Mouse (Mus musculus): Measurements from ENCODE around the gene Cacna1f. TPM values are rescaled to one million over a fixed set of nuclear protein-coding genes. Genes with fewer than 3 reads are reported as not detected.

Gene Cacna1f
- total RNA-seq, 2 experiments from 2014 or later = 0.11 to 0.32 TPM

- intact Hi-C loops (cut with DNase I) = loop anchor here (2.0 kb wide), 1 partner anchor 28 kb away; the partner anchor contains the start of gene Syp
- DNase-seq (ENCODE audit: low spot score in 2 of 2) = peak; percentile 17 to 36
These were observed 3.8 kb downstream of the Cacna1f start for GRCm38 (mm10) chrX:7610536-7611258.

DNA sequence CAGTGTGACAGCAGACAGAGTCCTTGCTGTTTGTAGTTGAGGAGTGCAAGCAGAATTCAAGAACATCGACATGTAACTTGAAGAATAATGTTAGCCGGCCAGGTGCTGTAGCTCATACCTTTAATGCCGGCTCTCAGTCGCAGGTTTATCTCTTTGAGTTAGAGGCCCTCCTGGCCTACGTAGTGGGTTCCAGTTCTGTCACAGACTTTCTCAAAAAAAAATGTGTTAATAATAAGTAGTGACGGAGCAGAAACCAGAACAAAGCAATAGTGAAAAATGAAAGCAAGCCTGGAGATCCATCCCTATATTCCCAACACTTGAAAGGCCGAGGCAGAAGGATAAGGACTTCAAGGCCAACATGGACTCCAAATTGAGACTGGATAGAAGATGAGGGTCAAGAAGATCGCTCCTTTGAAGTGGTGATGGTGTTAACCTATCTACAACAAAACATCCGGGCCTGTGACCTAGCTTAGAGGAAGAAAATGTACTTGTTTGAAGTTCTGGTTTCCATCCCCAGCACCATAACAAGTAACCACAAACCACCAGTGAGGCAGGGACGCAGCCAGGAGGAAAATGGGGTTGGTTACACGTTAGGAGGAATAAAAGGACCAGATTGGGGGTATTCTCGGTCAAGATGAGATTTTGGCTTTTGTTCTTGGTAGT, 11.1 kb downstream of the Cacna1f start:
- intact Hi-C loops (cut with DNase I) = no loop called here
- no peak for DNase-seq (ENCODE audit: low spot score in 2 of 2)

GRCm38 (mm10) chrX:7632560-7632959, 25.7 kb downstream of the Cacna1f start:
- DNase-seq (ENCODE audit: low spot score in 2 of 2) = no peak
- intact Hi-C loops (cut with DNase I) = no loop called here

- DNase-seq (ENCODE audit: low spot score in 2 of 2) = peak in 1 of 2 experiments; percentile 35
- intact Hi-C loops (cut with DNase I) = loop anchor here (5.0 kb wide), 1 partner anchor 213 kb away; no protein-coding TSS in a partner anchor
These were observed 28.2 kb downstream of the Cacna1f start for GRCm38 (mm10) chrX:7635101-7635500.

- intact Hi-C loops (cut with DNase I) = loop anchor here (2.0 to 5.0 kb wide), 2 partner anchors 28 to 216 kb away; no protein-coding TSS in a partner anchor
- peak; percentile 84 to 85 for DNase-seq (ENCODE audit: low spot score in 2 of 2)
These were observed 31.7 kb downstream of the Cacna1f start, which contains the start of gene Syp for GRCm38 (mm10) chrX:7638401-7639091. Gene Syp, plus strand, starts transcription at chrX:7638471.

- intact Hi-C loops (cut with DNase I) = loop anchor here (2.0 to 5.0 kb wide), 3 partner anchors 29 to 217 kb away; partner anchors contain the start of genes Foxp3 and Ppp1r3f
These were observed 32.8 kb downstream of the Cacna1f start for GRCm38 (mm10) chrX:7639536-7640325.

DNA sequence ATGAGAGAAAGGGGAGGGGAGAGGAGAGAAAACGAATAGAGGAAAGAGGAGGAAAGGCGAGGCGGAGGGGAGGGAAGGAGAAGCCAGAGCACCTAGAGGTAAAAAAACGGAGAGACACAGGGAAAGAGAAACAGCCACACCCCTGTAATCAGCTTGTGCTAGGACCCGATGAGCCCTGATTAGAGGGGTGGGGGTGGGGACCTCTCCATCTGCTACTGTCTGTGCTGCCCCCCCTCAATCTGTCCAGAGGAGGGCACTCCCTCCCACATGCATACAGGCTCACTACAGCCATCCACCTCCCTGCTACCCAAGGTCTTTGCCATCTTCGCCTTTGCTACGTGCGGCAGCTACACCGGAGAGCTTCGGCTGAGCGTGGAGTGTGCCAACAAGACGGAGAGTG, 33.9 kb downstream of the Cacna1f start:
- no peak for DNase-seq (ENCODE audit: low spot score in 2 of 2)
- intact Hi-C loops (cut with DNase I) = loop anchor here (5.0 kb wide), 1 partner anchor 68 kb away; the partner anchor contains the start of genes Foxp3 and Ppp1r3f

More at GRCm38 (mm10) chrX:7639536-7640325, 32.8 kb downstream of the Cacna1f start:
- no peak for DNase-seq (ENCODE audit: low spot score in 2 of 2)

DNA sequence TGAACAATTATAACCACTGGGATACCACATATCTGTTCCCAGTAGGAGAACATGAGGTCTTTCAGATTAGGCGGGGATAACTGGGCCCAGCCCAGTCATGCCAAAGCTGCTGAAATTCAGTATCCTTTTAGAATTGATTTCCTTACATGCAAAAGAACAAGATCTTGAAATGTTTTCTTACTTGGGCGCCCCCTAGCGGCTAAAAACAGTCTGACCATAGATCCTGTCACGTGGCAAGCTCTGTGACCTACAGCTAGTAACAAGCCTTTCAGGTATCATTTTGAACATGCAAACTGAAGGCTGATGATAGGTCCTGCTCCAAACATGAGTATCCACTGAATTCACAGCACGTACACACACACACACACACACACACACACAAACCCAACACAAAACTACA, 38.5 kb downstream of the Cacna1f start:
- intact Hi-C loops (cut with DNase I) = loop anchor here (5.0 kb wide), 1 partner anchor 173 kb away; no protein-coding TSS in a partner anchor
- DNase-seq (ENCODE audit: low spot score in 2 of 2) = peak; percentile 67 to 78

DNA sequence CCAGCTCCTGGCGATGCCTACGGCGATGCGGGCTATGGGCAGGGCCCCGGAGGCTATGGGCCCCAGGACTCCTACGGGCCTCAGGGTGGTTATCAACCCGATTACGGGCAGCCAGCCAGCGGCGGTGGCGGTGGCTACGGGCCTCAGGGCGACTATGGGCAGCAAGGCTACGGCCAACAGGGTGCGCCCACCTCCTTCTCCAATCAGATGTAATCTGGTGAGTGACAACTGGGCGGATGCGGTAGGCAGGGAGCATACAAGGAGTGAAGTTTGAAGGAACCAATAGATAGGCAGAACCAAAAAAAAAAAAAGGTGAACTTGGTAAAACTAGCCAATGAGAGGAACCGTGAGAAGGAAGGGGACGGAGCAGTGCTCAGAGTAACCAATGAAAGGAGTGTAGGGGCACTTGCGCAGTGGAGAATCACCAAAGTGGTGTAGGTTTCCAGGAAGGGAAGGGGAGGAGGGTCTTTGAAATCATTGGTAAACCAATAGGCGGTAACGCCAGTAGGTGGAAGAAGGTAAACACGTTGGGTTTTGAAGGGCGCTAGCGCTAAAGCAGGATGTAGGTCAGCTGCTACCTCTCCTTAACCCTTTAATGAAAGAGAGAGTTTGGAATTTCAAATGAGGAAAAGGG, 41.9 kb downstream of the Cacna1f start:
- no peak for DNase-seq (ENCODE audit: low spot score in 2 of 2)
- intact Hi-C loops (cut with DNase I) = loop anchor here (5.0 kb wide), 1 partner anchor 176 kb away; no protein-coding TSS in a partner anchor

DNA sequence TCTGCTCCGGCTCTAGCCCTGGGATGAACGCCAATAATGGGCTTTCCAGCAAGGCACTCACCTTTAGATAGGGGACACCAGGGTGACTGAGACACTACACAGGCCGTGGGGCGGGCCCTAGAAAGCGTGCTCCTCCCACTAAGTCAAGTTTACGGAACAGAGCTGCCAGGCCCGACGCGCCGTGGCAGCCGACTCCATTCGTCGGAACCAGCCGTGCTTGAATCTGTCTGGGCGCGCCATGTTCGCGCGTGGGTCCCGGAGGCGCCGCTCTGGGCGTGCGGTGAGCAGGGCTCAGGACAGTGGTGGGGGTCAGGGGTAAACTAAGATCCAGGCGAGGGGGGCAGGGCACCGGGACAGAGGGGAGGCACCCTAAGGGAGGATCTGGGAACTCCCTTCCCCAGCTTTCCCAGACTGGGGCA, 50.3 kb downstream of the Cacna1f start, which contains the start of gene Prickle3:
Gene Prickle3 (plus strand): TSS at position 40 of the 419 bp plus-strand sequence.
- intact Hi-C loops (cut with DNase I) = no loop called here
- DNase-seq (ENCODE audit: low spot score in 2 of 2) = no peak

DNA sequence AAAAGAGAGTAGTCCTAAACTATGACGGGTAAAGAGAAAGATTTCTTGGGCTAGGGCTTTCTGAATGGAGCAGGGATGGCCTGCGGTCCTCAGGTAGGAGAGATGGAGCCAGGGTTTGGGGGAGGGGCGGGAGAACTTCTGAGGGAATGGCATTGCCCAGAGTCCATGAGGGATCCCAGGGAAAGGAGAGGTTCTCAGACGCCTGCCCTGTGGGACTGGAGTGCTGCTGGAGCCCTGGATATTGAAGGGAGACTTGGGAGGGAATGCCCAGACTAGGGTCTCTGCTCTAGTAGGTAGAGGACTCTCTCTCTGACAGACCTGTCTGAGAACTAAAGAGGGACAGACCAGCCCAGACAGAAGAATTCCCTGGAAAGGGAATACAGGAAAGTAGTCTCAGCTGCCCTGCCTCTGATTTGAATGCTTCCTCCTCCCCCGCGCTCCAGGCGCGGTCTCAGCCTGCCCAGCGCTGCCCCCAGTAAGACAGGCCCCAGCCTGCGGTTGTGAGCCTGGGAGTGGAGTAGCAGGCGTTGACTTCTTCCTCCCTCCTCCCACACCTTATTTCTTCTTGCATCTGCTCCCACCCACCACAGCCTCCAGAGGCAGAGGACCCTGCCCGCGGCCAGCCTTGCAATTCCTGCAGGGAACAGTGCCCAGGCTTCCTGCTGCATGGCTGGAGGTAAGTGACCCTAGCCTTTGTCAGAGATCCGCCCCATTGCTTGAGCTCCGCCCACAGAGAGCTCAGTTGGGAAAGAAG, 51.3 kb downstream of the Cacna1f start:
- no peak for DNase-seq (ENCODE audit: low spot score in 2 of 2)
- intact Hi-C loops (cut with DNase I) = no loop called here

GRCm38 (mm10) chrX:7658785-7659589, 52.1 kb downstream of the Cacna1f start:
- intact Hi-C loops (cut with DNase I) = no loop called here
- no peak for DNase-seq (ENCODE audit: low spot score in 2 of 2)

GRCm38 (mm10) chrX:7661086-7661485, 54.2 kb downstream of the Cacna1f start:
- DNase-seq (ENCODE audit: low spot score in 2 of 2) = no peak
- intact Hi-C loops (cut with DNase I) = no loop called here

DNA sequence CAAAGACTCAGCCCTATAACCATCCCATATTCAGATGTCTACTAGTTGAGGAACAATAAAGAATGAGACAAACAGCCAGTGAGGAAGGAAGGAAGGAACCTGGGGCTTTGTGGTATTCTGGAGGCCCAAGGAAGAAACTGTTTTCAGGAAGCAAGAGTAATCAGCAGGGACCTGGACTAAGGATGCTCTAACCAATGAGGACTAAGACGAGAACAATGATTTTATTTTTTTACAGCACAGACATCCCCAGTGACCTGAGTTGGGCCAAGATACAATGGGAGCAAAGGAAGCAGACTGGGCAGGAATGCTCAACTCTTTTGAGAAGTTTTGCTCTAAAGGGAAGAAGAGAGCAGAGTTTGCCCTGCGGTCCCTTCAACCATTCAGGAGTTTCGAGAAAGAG, 56.1 kb downstream of the Cacna1f start:
- intact Hi-C loops (cut with DNase I) = no loop called here
- no peak for DNase-seq (ENCODE audit: low spot score in 2 of 2)

GRCm38 (mm10) chrX:7664791-7665190, 57.9 kb downstream of the Cacna1f start:
- intact Hi-C loops (cut with DNase I) = no loop called here

DNA sequence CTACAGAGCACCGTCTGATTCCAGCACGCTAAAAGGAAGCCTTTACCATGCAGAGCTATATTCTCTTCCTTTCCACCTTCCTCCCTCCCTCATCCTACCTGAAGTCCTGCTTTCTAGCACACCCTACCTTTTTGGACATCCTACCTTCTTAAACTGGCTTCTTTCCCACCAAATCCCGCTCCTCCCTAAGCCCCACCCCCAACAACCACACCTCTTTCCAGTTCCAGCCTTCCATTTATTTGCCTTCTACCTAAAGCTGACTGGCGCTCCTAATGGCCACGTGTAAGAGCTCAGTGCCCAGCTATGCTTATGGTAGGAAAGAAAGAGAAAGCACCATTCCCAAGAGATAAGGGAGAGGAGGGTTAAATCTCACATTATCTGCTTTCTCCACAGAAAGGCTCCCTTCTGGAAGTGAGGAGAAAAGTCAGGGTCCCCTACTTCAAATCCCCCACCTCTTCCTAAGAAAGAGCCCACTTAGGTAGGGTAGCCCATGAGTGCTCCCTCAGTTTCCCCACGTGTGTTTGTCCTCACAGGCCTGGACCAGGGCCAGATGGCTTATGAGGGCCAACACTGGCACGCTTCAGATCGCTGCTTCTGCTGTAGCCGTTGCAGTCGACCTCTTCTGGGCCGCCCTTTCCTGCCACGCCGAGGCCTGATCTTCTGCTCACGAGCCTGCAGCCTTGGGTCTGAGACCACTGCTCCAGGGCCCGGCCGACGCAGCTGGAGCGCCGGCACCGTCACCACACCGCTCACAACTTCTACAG, 59.0 kb downstream of the Cacna1f start:
- DNase-seq (ENCODE audit: low spot score in 2 of 2) = no peak
- intact Hi-C loops (cut with DNase I) = no loop called here

More at GRCm38 (mm10) chrX:7664791-7665190, 57.9 kb downstream of the Cacna1f start:
- DNase-seq (ENCODE audit: low spot score in 2 of 2) = no peak

All from left cerebral cortex, postnatal 36 days (tissue).